Comparison of ENCODE assay signal across 8 mouse cellular contexts in the genomic region with DNA sequence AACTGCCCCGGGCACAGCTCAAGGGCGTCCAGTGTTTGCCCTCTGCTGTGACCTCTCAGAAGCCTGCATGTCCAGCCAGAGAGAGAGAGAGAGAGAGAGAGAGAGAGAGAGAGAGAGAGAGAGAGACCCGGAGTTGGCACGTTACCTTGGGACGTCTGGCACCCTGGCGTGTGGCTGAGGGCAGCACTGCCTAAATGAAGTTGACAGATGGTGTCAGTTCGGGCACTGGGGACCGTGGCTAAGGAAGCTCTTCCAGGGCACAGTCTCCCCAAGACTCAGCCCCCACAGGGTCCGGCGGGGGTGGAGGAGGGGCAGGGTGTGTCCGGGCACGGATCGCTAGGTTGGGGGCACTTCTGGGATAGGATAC. TPM values are rescaled to one million over a fixed set of nuclear protein-coding genes. Genes with fewer than 3 reads are reported as not detected.
DNase-seq lines count a peak whose midpoint lies in the region; ATAC-seq and TF ChIP-seq lines count a peak whose summit lies in the region.

No protein-coding gene starts in this region.

- H3K4me2 ChIP-seq in heart, postnatal 0 days (ENCODE audit: low read depth, low read length): peak overlapping the region; percentile 76
- peak overlapping the region; percentile 90 for H3K4me2 ChIP-seq in embryonic facial prominence, embryonic 13.5 days
- peak overlapping the region; percentile 79 for H3K4me2 ChIP-seq in limb, embryonic 11.5 days (ENCODE audit: low read depth, severe bottlenecking)
- H3K4me2 ChIP-seq in neural tube, embryonic 14.5 days (ENCODE audit: low read depth, low read length): peak overlapping the region; percentile 62; the same call in 1 of the 2 replicates

- H3K27ac ChIP-seq in heart, postnatal 0 days (ENCODE audit: low read depth): no peak overlapping the region
- peak overlapping the region; percentile 66 for H3K27ac ChIP-seq in embryonic facial prominence, embryonic 13.5 days
- no peak overlapping the region for H3K27ac ChIP-seq in limb, embryonic 11.5 days (replicated peaks; ENCODE audit: low read depth, low read length)
- H3K27ac ChIP-seq in neural tube, embryonic 14.5 days (ENCODE audit: low read depth, low read length): no peak overlapping the region

- H3K27me3 ChIP-seq in heart, postnatal 0 days (ENCODE audit: control insufficient read depth, insufficient read depth, low read length): peaks cover 100% of the 10 kb centered on the region
- peaks cover 99% of the 10 kb centered on the region for H3K27me3 ChIP-seq in embryonic facial prominence, embryonic 13.5 days
- peaks cover 93% of the 10 kb centered on the region for H3K27me3 ChIP-seq in limb, embryonic 11.5 days (ENCODE audit: control insufficient read depth, insufficient read depth, low read length)
- H3K27me3 ChIP-seq in neural tube, embryonic 14.5 days (ENCODE audit: control insufficient read depth, insufficient read depth, low read length): peaks cover 80% of the 10 kb centered on the region

- no peak for TF ChIP-seq EP300 in heart, postnatal 0 days (IDR thresholded peaks at IDR 0.05; ENCODE audit: low read depth)

- ATAC-seq in heart, postnatal 0 days (ENCODE audit: insufficient read depth, low read depth): no peak
- ATAC-seq in embryonic facial prominence, embryonic 13.5 days (ENCODE audit: insufficient number of reproducible peaks, insufficient read depth, low FRiP score, low TSS enrichment, low read depth): no peak
- ATAC-seq in limb, embryonic 11.5 days (ENCODE audit: insufficient number of reproducible peaks, low FRiP score, low TSS enrichment, low read depth): no peak
- no peak for ATAC-seq in neural tube, embryonic 14.5 days (ENCODE audit: low read depth)

- H3K36me3 ChIP-seq in heart, postnatal 0 days (replicated peaks; ENCODE audit: control insufficient read depth, insufficient read depth, low read length): no peaks in the 10 kb centered on the region
- no peaks in the 10 kb centered on the region for H3K36me3 ChIP-seq in embryonic facial prominence, embryonic 13.5 days
- no peaks in the 10 kb centered on the region for H3K36me3 ChIP-seq in limb, embryonic 11.5 days (ENCODE audit: control insufficient read depth, insufficient read depth, low read length)
- H3K36me3 ChIP-seq in neural tube, embryonic 14.5 days (ENCODE audit: control insufficient read depth, insufficient read depth, low read length): no peaks in the 10 kb centered on the region

- 1% methylated on average over 13 of the region's 13 CpGs for WGBS in heart, postnatal 0 days
- 0% methylated on average over 13 of the region's 13 CpGs for WGBS in embryonic facial prominence, embryonic 13.5 days
- WGBS in limb, embryonic 11.5 days: under 1% methylated on average over 13 of the region's 13 CpGs
- under 1% methylated on average over 13 of the region's 13 CpGs for WGBS in neural tube, embryonic 14.5 days

- TF ChIP-seq CTCF in heart, postnatal 0 days (IDR thresholded peaks at IDR 0.05; ENCODE audit: low read depth): no peak

- no peak overlapping the region for H3K9ac ChIP-seq in heart, postnatal 0 days (replicated peaks; ENCODE audit: low read depth, low read length)
- H3K9ac ChIP-seq in embryonic facial prominence, embryonic 13.5 days: peak overlapping the region; percentile 77
- H3K9ac ChIP-seq in limb, embryonic 11.5 days (ENCODE audit: low read length): no peak overlapping the region
- no peak overlapping the region for H3K9ac ChIP-seq in neural tube, embryonic 14.5 days (replicated peaks; ENCODE audit: low read depth, low read length)

- H3K4me1 ChIP-seq in heart, postnatal 0 days (ENCODE audit: control insufficient read depth, insufficient read depth): peaks cover 19% of the 10 kb centered on the region; the same call in 1 of the 2 replicates
- peaks cover 51% of the 10 kb centered on the region for H3K4me1 ChIP-seq in embryonic facial prominence, embryonic 13.5 days
- peaks cover 41% of the 10 kb centered on the region for H3K4me1 ChIP-seq in limb, embryonic 11.5 days (ENCODE audit: control insufficient read depth, insufficient read depth, low read length)
- H3K4me1 ChIP-seq in neural tube, embryonic 14.5 days (ENCODE audit: control insufficient read depth, insufficient read depth, low read length): peaks cover 17% of the 10 kb centered on the region; the same call in 1 of the 2 replicates

- no peak for DNase-seq in heart, postnatal 0 days (ENCODE audit: low spot score)
- DNase-seq in heart, postnatal 10 days: no peak
- DNase-seq in limb, embryonic 11.5 days (ENCODE audit: low spot score): no peak
- DNase-seq in cerebellum, adult 9-10 months: no peak
- DNase-seq in adrenal gland, postnatal 36 days: no peak
- DNase-seq in gastrocnemius, postnatal 14 days: no peak

- H3K4me3 ChIP-seq in heart, postnatal 0 days (ENCODE audit: low read depth, low read length): peak overlapping the region; percentile 51
- H3K4me3 ChIP-seq in embryonic facial prominence, embryonic 13.5 days: peak overlapping the region; percentile 59
- peak overlapping the region; percentile 28; the same call in 1 of the 2 replicates for H3K4me3 ChIP-seq in limb, embryonic 11.5 days (ENCODE audit: low read depth, low read length)
- no peak overlapping the region; the same call in 1 of the 2 replicates for H3K4me3 ChIP-seq in neural tube, embryonic 14.5 days (ENCODE audit: low read depth, low read length)

- no peaks in the 10 kb centered on the region for H3K9me3 ChIP-seq in heart, postnatal 0 days (replicated peaks; ENCODE audit: control insufficient read depth, low read length)
- H3K9me3 ChIP-seq in embryonic facial prominence, embryonic 13.5 days: no peaks in the 10 kb centered on the region
- H3K9me3 ChIP-seq in limb, embryonic 11.5 days (ENCODE audit: control insufficient read depth, low read length): no peaks in the 10 kb centered on the region
- no peaks in the 10 kb centered on the region for H3K9me3 ChIP-seq in neural tube, embryonic 14.5 days (ENCODE audit: control insufficient read depth, low read length)

- intact Hi-C loops in heart, postnatal 10 days (cut with DNase I): loop anchor here (5.0 to 10.0 kb wide), 2 partner anchors 638 to 1060 kb away; no protein-coding TSS in a partner anchor
- intact Hi-C loops in gastrocnemius, postnatal 14 days (cut with DNase I; ENCODE audit: low total_unique reads): loop anchor here (5.0 to 10.0 kb wide), 3 partner anchors 418 to 730 kb away; no protein-coding TSS in a partner anchor

RNA-seq across cellular contexts. Expression of a gene that starts 0.7 kb away (rescaled TPM):
- not detected in 2 replicates for total RNA-seq in heart, postnatal 0 days (2014; rRNA removed; ENCODE audit: low replicate concordance)
- polyA plus RNA-seq in heart, postnatal 0 days (2015; fragmentation: Nextera tagmentation; extraction: Ambion mirVana): not detected in 2 replicates
- total RNA-seq in heart, postnatal 10 days (2021): under 1 TPM in 1 of 2 experiments, not detected in 1; 0.10 TPM
- polyA plus RNA-seq in embryonic facial prominence, embryonic 13.5 days (2015; fragmentation: Nextera tagmentation; extraction: Ambion mirVana): 3.9 and 7.5 TPM in 2 replicates
- 0.20 and 0.71 TPM in 2 replicates for polyA plus RNA-seq in limb, embryonic 11.5 days (2014; fragmentation: Nextera tagmentation; extraction: Ambion mirVana)
- 3.4 and 4.5 TPM in 2 replicates for polyA plus RNA-seq in neural tube, embryonic 14.5 days (2014; fragmentation: Nextera tagmentation; extraction: Ambion mirVana)
- not detected for total RNA-seq in adrenal gland, postnatal 36 days (2021)
- total RNA-seq in gastrocnemius, postnatal 14 days (2021): under 1 TPM in 1 of 2 experiments, not detected in 1; 0.16 TPM
